Comparison of ENCODE assay signal across 10 mouse cellular contexts in the genomic region with DNA sequence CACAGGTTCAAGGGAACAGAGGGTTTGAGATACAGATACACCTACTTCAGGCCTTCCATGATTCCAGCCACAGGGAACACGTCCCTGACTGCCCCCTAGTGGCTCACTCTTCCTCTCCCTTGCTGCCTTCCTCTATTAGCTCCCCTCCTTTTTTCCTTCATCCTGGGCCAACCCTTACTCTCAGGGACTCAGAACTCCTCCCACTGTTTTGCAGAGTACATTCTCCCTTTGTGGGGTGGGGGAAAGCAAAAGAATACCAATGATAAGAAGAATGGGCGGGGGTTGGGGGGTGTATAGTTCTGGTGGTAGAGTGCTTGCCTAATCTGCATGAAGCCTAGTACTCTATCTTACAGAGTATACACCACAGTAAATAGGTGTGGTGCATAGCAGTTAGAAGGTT. TPM values are rescaled to one million over a fixed set of nuclear protein-coding genes. Genes with fewer than 3 reads are reported as not detected.
DNase-seq lines count a peak whose midpoint lies in the region; ATAC-seq and TF ChIP-seq lines count a peak whose summit lies in the region.
"Had no signal": no experiment of that assay in that cellular context is flagged by ENCODE, and none has a peak within 500 bp of the region (broad histone marks: within the 10 kb centered on the region; RNA-seq: fewer than 3 reads in every experiment).

No protein-coding gene starts in this region.

- H3K9me3 ChIP-seq in ES-E14 (ENCODE audit: control insufficient read depth, insufficient read depth, low read depth, low read length), result no peaks in the 10 kb centered on the region
- H3K9me3 ChIP-seq: embryonic facial prominence, embryonic 15.5 days had no signal

- no peak overlapping the region for H3K9ac ChIP-seq in ES-E14 (ENCODE audit: insufficient read depth, low read depth, low read length, poor library complexity, severe bottlenecking)
- H3K9ac ChIP-seq: embryonic facial prominence, embryonic 15.5 days had no signal

- H3K27ac ChIP-seq in left cerebral cortex, adult 2 months, result no peak overlapping the region
- H3K27ac ChIP-seq in ES-E14 (ENCODE audit: insufficient read depth, low read depth, low read length, poor library complexity, severe bottlenecking), result no peak overlapping the region
- H3K27ac ChIP-seq: embryonic facial prominence, embryonic 15.5 days; macrophage had no signal

- peak; percentile 48 to 51 for DNase-seq in left cerebral cortex, adult 2 months (ENCODE audit: extremely low spot score in 1 of 2, low spot score in 2 of 2)
- no peak for DNase-seq in left cerebral cortex, postnatal 36 days (ENCODE audit: low spot score in 2 of 2)
- peak; percentile 93 for DNase-seq in ES-E14 (ENCODE audit: low read depth, low spot score)
- peak; percentile 84 for DNase-seq in cerebellum, adult 9-10 months
- peak; percentile 67 for DNase-seq in gastrocnemius, postnatal 14 days
- DNase-seq in kidney, postnatal 10 days, result peak; percentile 83
- DNase-seq in thymus, postnatal 25 days, result peak; percentile 70

- peak; percentile 75 for TF ChIP-seq CTCF in left cerebral cortex, adult 2 months (IDR thresholded peaks at IDR 0.05)

- peaks cover 24% of the 10 kb centered on the region for H3K36me3 ChIP-seq in ES-E14 (ENCODE audit: control insufficient read depth, insufficient read depth, low read length, poor library complexity, severe bottlenecking)

- H3K4me1 ChIP-seq in ES-E14 (ENCODE audit: control insufficient read depth in 2 of 2, insufficient read depth in 2 of 2, low read length in 2 of 2, poor library complexity in 1 of 2), result peaks cover 2 to 4% of the 10 kb centered on the region in 2 experiments; a peak in 2 of 4 replicates

- H3K4me3 ChIP-seq in left cerebral cortex, adult 2 months, result no peak overlapping the region
- H3K4me3 ChIP-seq in ES-E14 (ENCODE audit: insufficient read depth in 1 of 2, low read depth in 1 of 2, low read length in 2 of 2, poor library complexity in 1 of 2, severe bottlenecking in 1 of 2), result no peak overlapping the region
- H3K4me3 ChIP-seq: embryonic facial prominence, embryonic 15.5 days had no signal

- intact Hi-C loops in left cerebral cortex, adult 2 months (cut with DNase I), result loop anchor here (2.0 kb wide), 1 partner anchor 23 kb away; no protein-coding TSS in a partner anchor
- intact Hi-C loops in left cerebral cortex, postnatal 36 days (cut with DNase I), result no loop called here
- intact Hi-C loops in gastrocnemius, postnatal 14 days (cut with DNase I; ENCODE audit: low total_unique reads), result no loop called here

- peak; percentile 73 for ATAC-seq in megakaryocyte progenitor cell, adult 5-6 weeks (replicated peaks; ENCODE audit: poor library complexity)

- in situ Hi-C loops in ES-E14 (cut with MboI; ENCODE audit: low sequenced_read_pairs in 2 of 2, unreplicated experiment in 2 of 2), result no loop called here

TF ChIP-seq in ES-E14, 5 proteins besides CTCF, POLR2A, EP300 and RAD21:
- TF ChIP-seq HCFC1 (IDR thresholded peaks at IDR 0.05; ENCODE audit: borderline replicate concordance, insufficient read depth, low read length) (no peak), ZC3H11A (IDR thresholded peaks at IDR 0.05; ENCODE audit: borderline replicate concordance, low read depth, low read length) (peak; percentile 9; the same call in 1 of the 2 replicates)
TF ChIP-seq in ES-E14: peak in this region for 1.

RNA-seq across cellular contexts. Expression of a gene that starts 16.1 kb away (rescaled TPM):
- 10 to 100 TPM; 28.1 to 31.5 TPM for total RNA-seq in left cerebral cortex, adult 2 months (2021)
- 10 to 100 TPM; 32.6 to 34.3 TPM for total RNA-seq in left cerebral cortex, postnatal 36 days (2021)
- total RNA-seq in ES-E14 (2012; rRNA removed), result 8.5 and 16.1 TPM in 2 replicates
- total RNA-seq in gastrocnemius, postnatal 14 days (2021), result 10 to 100 TPM; 10.4 to 13.0 TPM
- total RNA-seq in megakaryocyte progenitor cell, adult 5-6 weeks (2015), result 16.6 and 20.1 TPM in 2 replicates
- total RNA-seq in megakaryocyte progenitor cell, adult 5-6 weeks (2017), result 32.9 and 55.1 TPM in 2 replicates

RNA-seq across cellular contexts. Expression of a gene that starts 25.5 kb away (rescaled TPM):
- total RNA-seq in left cerebral cortex, adult 2 months (2021), result 10 to 100 TPM; 41.5 to 46.9 TPM
- total RNA-seq in left cerebral cortex, postnatal 36 days (2021), result 10 to 100 TPM; 48.3 to 49.2 TPM
- 61.8 and 63.5 TPM in 2 replicates for total RNA-seq in ES-E14 (2012; rRNA removed)
- total RNA-seq in gastrocnemius, postnatal 14 days (2021), result 10 to 100 TPM; 11.8 to 12.8 TPM
- total RNA-seq in megakaryocyte progenitor cell, adult 5-6 weeks (2015), result 69.4 and 77.3 TPM in 2 replicates
- total RNA-seq in megakaryocyte progenitor cell, adult 5-6 weeks (2017), result 66.4 and 72.5 TPM in 2 replicates

RNA-seq across cellular contexts. Expression of a gene that starts 47.9 kb away (rescaled TPM):
- 10 to 100 TPM; 79.5 to 92.1 TPM for total RNA-seq in left cerebral cortex, adult 2 months (2021)
- 10 to 100 TPM; 86.5 to 91.1 TPM for total RNA-seq in left cerebral cortex, postnatal 36 days (2021)
- total RNA-seq in ES-E14 (2012; rRNA removed), result 119 and 180 TPM in 2 replicates
- total RNA-seq in gastrocnemius, postnatal 14 days (2021), result 10 to 100 TPM; 38.9 to 40.4 TPM
- total RNA-seq in megakaryocyte progenitor cell, adult 5-6 weeks (2015), result 253 and 258 TPM in 2 replicates
- total RNA-seq in megakaryocyte progenitor cell, adult 5-6 weeks (2017), result 196 and 234 TPM in 2 replicates

Comparison
In these comparisons a context has a peak if more than half of its experiments do, and no peak if none do; other contexts are left out.
1. DNase-seq: peak in left cerebral cortex, adult 2 months (2 of 2), ES-E14 (single experiment), cerebellum, adult 9-10 months (single experiment), gastrocnemius, postnatal 14 days (single experiment), kidney, postnatal 10 days (single experiment) and thymus, postnatal 25 days (single experiment); none in left cerebral cortex, postnatal 36 days (0 of 2).